Mouse (Mus musculus) limb, embryonic 14.5 days (tissue): ENCODE measurements around the gene Spg21. TPM values are rescaled to one million over a fixed set of nuclear protein-coding genes. Genes with fewer than 3 reads are reported as not detected.

Experiments
- ATAC-seq: fragments of 200-750 bp; cut with Nextera tagmentation; 2 replicates; pipeline ENCODE4 v1.8.0; 2017; ENCODE audit warnings: low read depth, moderate number of reproducible peaks, moderate TSS enrichment; ENCODE audit not compliant: low FRiP score
- DNase-seq: peaks from one replicate; pipeline ENCODE4 v3.0.0-alpha.2; 2015; ENCODE audit warnings: low spot score
- H3K27ac ChIP-seq: fragments of 300-500 bp; sonication (generic); replicated peaks from 2 replicates; pipeline ENCODE4 v1.5.1; 2014; ENCODE audit warnings: low read depth, mild to moderate bottlenecking, low read length, moderate library complexity, mixed read lengths
- H3K27me3 ChIP-seq: fragments of 300-500 bp; sonication (generic); 2 replicates; pipeline ENCODE4 v1.6.1; 2014; ENCODE audit warnings: low read length, mixed read lengths; ENCODE audit not compliant: control insufficient read depth, insufficient read depth
- H3K36me3 ChIP-seq: fragments of 300-500 bp; sonication (generic); 2 replicates; pipeline ENCODE4 v1.6.1; 2014; ENCODE audit warnings: mild to moderate bottlenecking, low read length, moderate library complexity, mixed read lengths; ENCODE audit not compliant: control insufficient read depth, insufficient read depth
- H3K4me1 ChIP-seq: fragments of 300-500 bp; sonication (generic); 2 replicates; pipeline ENCODE4 v1.6.1; 2014; ENCODE audit warnings: antibody characterized with exemption, low read length, mixed read lengths; ENCODE audit not compliant: control insufficient read depth, insufficient read depth
- H3K4me2 ChIP-seq: fragments of 300-500 bp; sonication (generic); replicated peaks from 2 replicates; pipeline ENCODE4 v1.6.1; 2014; ENCODE audit warnings: low read depth, mild to moderate bottlenecking, low read length, moderate library complexity; ENCODE audit not compliant: severe bottlenecking
- H3K4me3 ChIP-seq: fragments of 300-500 bp; sonication (generic); replicated peaks from 2 replicates; pipeline ENCODE4 v1.5.1; 2014; ENCODE audit warnings: low read length
- H3K9ac ChIP-seq: fragments of 300-500 bp; sonication (generic); 2 replicates; pipeline ENCODE4 v1.6.1; 2014; ENCODE audit warnings: mild to moderate bottlenecking, low read depth, low read length, moderate library complexity; ENCODE audit not compliant: severe bottlenecking
- H3K9me3 ChIP-seq: fragments of 300-500 bp; sonication (generic); 2 replicates; pipeline ENCODE4 v1.6.1; 2016; ENCODE audit warnings: low read length; ENCODE audit not compliant: control insufficient read depth
- POLR2A ChIP-seq: fragments of 200-500 bp; IDR thresholded peaks from 2 replicates; pipeline ENCODE4 v1.8.0; 2012; ENCODE audit warnings: inconsistent platforms, mild to moderate bottlenecking, moderate library complexity, borderline replicate concordance; ENCODE audit not compliant: insufficient read depth, insufficient read length; ENCODE audit errors: extremely low read depth
- WGBS: fragments of 180-500 bp; shearing (Covaris S2); extraction: QIAGEN DNeasy Blood & Tissue Kit; methylation state at CpG from one replicate; pipeline ENCODE4 v1.1.7; 2014; 5-methylcytosine and 5-hydroxymethylcytosine counted together
- polyA plus RNA-seq, 2 experiments: library from polyadenylated mRNA; depleted of rRNA in 1 of 2; stranded (reverse) in 1 of 2; unstranded in 1 of 2; fragments of >200 nt; fragmentation: Nextera tagmentation in 1 of 2; extraction: Ambion mirVana in 1 of 2; gene quantifications; 2 replicates each; pipeline versions ENCODE4 v1.2.1 to v1.2.3; 2012 to 2014

Spg21 gene
- polyA plus RNA-seq, 2 experiments, result 70.3 to 169 TPM

DNA sequence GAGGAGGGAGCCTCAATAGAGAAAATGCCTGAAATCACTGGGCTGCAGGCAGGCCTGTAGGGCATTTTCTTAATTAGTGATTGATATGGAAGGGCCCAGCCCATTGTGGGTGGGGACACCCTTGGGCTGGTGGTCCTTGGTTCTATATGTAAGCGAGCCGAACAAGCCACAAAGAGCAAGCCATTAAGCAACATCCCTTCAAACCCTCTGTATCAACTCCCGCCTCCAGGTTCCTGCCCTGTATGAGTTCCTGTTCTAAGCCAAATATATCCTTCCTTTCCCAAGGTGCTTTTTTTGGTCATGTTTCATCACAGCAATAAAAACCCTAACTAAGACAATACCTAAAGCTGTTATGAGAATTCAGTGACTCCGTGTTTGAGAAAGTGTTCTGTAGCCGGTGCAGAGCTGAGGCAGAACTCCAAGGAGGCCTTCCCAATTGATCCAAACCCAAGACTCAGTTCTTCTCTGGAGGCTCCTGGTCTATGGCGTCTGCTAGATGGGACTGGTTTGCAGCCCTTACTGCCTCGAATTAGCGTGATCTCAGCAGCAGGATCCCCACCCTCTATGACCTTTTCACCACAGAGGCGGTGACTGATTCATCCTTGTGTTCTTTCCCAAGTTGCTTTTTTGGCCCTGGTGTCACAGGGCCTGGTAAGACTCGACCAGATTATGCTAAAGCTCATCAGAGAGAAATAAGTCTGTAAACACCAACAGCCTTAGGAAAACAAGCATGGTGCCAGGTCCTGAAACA, 64.9 kb downstream of the Spg21 start:
- Histone ChIP-seq H3K4me1 (0 out of 2 replicates have a peak, but pooled peaks cover under 1% of the 10 kb centered on the region), H3K9me3 (no peaks in the 10 kb centered on the region), H3K9ac (no peak overlapping the region), H3K36me3 (no peaks in the 10 kb centered on the region), H3K4me2 (no peak overlapping the region), H3K27ac (no peak overlapping the region), H3K27me3 (no peaks in the 10 kb centered on the region), H3K4me3 (no peak overlapping the region)
- TF ChIP-seq POLR2A, result no peak
- 84% methylated on average over 10 of the region's 10 CpGs for WGBS
- DNase-seq (no peak), ATAC-seq (no peak)

DNA sequence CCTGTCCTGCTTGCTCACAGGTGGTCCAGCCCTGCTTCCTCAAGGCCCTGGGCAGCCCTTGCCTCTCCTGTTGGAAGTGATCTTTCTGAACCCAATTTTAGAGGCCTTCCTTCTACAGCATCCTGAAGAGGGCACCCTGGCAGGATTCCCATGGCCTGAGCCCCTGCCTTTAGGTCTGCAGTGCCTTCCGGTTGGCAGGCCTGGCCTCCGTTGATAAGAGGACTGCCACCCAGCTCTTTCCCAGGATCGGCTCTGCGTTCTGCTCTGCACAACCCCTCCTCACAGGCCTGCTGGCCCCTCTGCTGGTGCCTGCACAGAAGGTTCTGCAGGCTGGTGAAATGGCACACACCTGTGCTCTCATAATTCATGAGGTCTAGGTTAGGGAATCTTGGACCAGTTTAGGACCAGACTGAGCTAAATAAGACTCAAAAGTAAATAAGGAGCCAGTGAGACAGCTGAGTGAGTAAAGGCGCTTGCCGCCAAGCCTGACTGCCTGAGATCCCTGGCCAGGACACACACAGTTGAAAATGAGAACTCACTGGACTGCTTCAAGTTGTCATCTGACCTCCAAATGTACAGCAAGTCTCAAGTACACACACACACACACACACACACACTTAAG, 67.8 kb downstream of the Spg21 start:
- no peak overlapping the region for H3K9ac ChIP-seq
- WGBS, result 78% methylated on average over 6 of the region's 6 CpGs
- H3K36me3 ChIP-seq, result no peaks in the 10 kb centered on the region
- H3K27me3 ChIP-seq, result no peaks in the 10 kb centered on the region
- no peak overlapping the region for H3K4me2 ChIP-seq
- no peak overlapping the region for H3K4me3 ChIP-seq
- DNase-seq, result no peak
- no peak for TF ChIP-seq POLR2A
- no peaks in the 10 kb centered on the region for H3K4me1 ChIP-seq
- H3K9me3 ChIP-seq, result no peaks in the 10 kb centered on the region
- no peak for ATAC-seq
- H3K27ac ChIP-seq, result no peak overlapping the region

DNA sequence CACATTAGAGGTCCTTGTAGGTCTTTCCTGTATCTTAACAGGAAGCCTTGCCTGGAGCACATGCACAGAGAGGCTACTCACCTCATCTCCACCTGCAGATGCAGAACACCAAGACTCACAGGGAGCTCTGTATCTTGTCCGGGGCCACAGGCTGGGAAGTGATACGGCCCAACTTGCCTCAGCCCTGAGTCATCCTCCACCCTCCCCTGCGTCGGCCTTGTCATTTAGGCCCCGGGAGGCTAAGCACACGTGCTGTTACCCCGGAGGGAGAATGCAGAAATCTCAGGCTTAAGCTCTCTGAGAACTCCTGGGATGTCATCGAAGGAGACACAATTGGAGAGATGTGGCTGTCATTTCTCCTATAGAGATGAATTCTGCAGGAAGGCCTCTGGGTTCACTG, 68.9 kb downstream of the Spg21 start:
- DNase-seq (no peak), ATAC-seq (no peak)
- Histone ChIP-seq H3K27ac (no peak overlapping the region), H3K4me3 (no peak overlapping the region), H3K4me1 (no peaks in the 10 kb centered on the region), H3K9ac (no peak overlapping the region), H3K36me3 (no peaks in the 10 kb centered on the region), H3K27me3 (no peaks in the 10 kb centered on the region), H3K4me2 (no peak overlapping the region), H3K9me3 (no peaks in the 10 kb centered on the region)
- no peak for TF ChIP-seq POLR2A
- 59% methylated on average over 8 of the region's 8 CpGs for WGBS

DNA sequence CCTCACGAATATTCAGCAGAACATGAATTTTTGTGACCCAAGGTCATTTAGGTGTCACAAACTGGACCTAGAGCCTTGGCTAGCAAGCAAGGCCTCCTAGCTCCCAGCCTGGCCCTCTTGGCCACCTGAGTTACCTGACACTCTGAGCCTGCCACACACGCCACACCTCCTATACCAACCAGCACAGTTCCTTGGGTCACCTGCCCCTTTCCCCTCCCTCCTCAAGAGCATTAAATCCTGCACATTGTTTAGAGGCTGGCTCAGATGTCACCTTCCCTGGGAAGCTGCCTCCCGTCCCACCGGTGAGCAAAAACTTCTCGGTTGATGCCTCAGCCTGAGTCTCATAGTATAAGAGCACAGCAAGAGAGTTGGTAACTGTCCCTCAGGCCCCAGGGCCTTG, 70.5 kb downstream of the Spg21 start:
- H3K9me3 ChIP-seq, result no peaks in the 10 kb centered on the region
- no peak overlapping the region for H3K4me2 ChIP-seq
- WGBS, result 74% methylated on average over 5 of the region's 5 CpGs
- H3K4me1 ChIP-seq, result no peaks in the 10 kb centered on the region
- DNase-seq (no peak), ATAC-seq (no peak)
- TF ChIP-seq POLR2A, result no peak
- no peak overlapping the region for H3K9ac ChIP-seq
- no peaks in the 10 kb centered on the region for H3K27me3 ChIP-seq
- H3K27ac ChIP-seq, result no peak overlapping the region
- H3K36me3 ChIP-seq, result no peaks in the 10 kb centered on the region
- H3K4me3 ChIP-seq, result no peak overlapping the region

DNA sequence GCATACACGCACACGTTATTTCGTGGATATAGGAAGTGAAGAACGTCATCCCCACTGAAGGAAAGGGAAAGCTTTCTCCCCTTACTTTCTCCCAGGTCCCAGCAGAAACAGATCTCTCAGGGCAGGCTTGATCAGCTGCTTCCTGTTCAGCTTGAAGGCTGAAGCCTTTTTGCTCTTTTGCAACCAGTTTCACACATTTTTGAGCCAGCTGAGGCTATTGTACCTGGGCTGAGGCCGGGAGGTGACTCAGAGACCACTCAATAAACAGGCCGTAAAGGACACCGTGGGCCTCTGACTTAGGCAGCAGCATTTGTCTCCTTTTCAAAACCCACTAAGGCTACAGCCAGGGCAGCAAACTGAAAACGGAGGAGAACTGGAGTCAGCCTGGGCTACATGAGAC, 72.2 kb downstream of the Spg21 start:
- WGBS, result 61% methylated on average over 8 of the region's 8 CpGs
- ATAC-seq (no peak), DNase-seq (no peak)
- no peak overlapping the region for H3K27ac ChIP-seq
- no peak for TF ChIP-seq POLR2A
- H3K4me3 ChIP-seq, result no peak overlapping the region
- no peaks in the 10 kb centered on the region for H3K4me1 ChIP-seq
- H3K9ac ChIP-seq, result no peak overlapping the region
- H3K4me2 ChIP-seq, result no peak overlapping the region
- no peaks in the 10 kb centered on the region for H3K9me3 ChIP-seq
- H3K36me3 ChIP-seq, result no peaks in the 10 kb centered on the region
- H3K27me3 ChIP-seq, result no peaks in the 10 kb centered on the region
